Mouse (Mus musculus) naive thymus-derived CD4-positive, alpha-beta T cell, adult 2 months (primary cell): ENCODE data around the gene Stxbp3.

Source experiments
- DNase-seq: peaks from one replicate; pipeline ENCODE4 v3.0.0-alpha.2; 2011; ENCODE audit warnings: low read depth

Gene Stxbp3

GRCm38 (mm10) chr3:108763691-108764090 is 76.6 kb downstream of the Stxbp3 start:
- DNase-seq: no peak

GRCm38 (mm10) chr3:108762597-108763111 is 77.7 kb downstream of the Stxbp3 start:
- no peak for DNase-seq

- no peak for DNase-seq
These were observed 80.5 kb downstream of the Stxbp3 start for GRCm38 (mm10) chr3:108759566-108760420.

GRCm38 (mm10) chr3:108757570-108757969 is 82.8 kb downstream of the Stxbp3 start:
- no peak for DNase-seq

GRCm38 (mm10) chr3:108756131-108756530 is 84.2 kb downstream of the Stxbp3 start:
- no peak for DNase-seq

DNA sequence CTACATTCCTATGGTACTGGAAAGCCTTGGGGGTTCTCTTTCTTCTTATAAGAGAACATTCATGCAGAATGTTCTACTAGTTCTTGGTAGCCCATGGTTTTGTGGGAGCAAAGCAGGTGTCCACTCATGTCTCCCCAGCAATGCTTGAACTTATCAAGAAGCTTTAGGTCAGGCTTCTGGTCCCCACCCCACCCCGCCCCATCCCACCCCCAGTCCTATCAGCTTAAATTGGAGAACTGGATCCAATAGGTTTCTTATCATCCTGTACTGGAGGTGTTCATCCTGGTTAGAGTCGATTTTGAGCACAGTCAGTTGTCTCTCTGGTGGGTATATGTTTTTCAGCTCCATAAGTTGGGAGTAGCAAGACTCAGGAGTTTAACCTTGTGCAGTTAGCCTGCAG is 84.8 kb downstream of the Stxbp3 start:
- no peak for DNase-seq

DNA sequence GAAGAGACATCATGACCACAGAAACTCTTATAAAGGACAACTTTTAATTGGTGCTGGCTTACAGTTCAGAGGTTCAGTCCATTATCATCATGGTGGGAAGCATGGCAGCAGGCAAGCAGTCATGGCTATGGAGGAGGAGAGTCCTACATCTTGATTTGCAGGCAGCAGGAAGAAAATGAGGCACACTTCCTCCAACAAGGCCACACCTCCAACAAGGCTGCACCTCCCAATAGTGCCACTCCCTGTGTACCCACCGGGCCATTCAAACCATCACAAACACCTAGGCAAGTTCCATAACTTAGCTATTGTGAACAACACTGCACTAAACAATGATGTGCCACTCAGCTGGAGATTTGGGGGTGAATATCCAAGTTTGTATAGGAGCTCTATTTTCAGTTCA is 85.8 kb downstream of the Stxbp3 start:
- DNase-seq: no peak

- DNase-seq: no peak
These were observed 88.6 kb downstream of the Stxbp3 start for GRCm38 (mm10) chr3:108751691-108752090.

GRCm38 (mm10) chr3:108751061-108751460 is 89.3 kb downstream of the Stxbp3 start:
- no peak for DNase-seq

- no peak for DNase-seq
These were observed 96.3 kb downstream of the Stxbp3 start for GRCm38 (mm10) chr3:108744060-108744459.
